Mouse (Mus musculus) hematopoietic stem cell, adult 5-6 weeks (primary cell): ENCODE data around the gene Kcnk16. TPM values are rescaled to one million over a fixed set of nuclear protein-coding genes. Genes with fewer than 3 reads are reported as not detected.

Experiments
- ATAC-seq, 2 experiments: fragments of 125-278 bp in 1 of 2; replicated peaks in 1 of 2; 2 replicates each; pipeline ENCODE4 v1.8.0; 2016 to 2017; ENCODE audit warnings: inconsistent platforms in 2 of 2, mild to moderate bottlenecking in 2 of 2, moderate number of reproducible peaks in 2 of 2, low read depth in 1 of 2, moderate TSS enrichment in 1 of 2; ENCODE audit not compliant: low FRiP score in 2 of 2, poor library complexity in 2 of 2, severe bottlenecking in 2 of 2, insufficient read depth in 1 of 2, low TSS enrichment in 1 of 2
- total RNA-seq: library from RNA; stranded (forward); fragments of 172-1452, 232-1000 nt; gene quantifications from 2 replicates; pipeline ENCODE4 v1.2.3, GENCODE M21; 2017

Gene Kcnk16
- total RNA-seq, 1 experiment from 2014 or later = not detected

DNA sequence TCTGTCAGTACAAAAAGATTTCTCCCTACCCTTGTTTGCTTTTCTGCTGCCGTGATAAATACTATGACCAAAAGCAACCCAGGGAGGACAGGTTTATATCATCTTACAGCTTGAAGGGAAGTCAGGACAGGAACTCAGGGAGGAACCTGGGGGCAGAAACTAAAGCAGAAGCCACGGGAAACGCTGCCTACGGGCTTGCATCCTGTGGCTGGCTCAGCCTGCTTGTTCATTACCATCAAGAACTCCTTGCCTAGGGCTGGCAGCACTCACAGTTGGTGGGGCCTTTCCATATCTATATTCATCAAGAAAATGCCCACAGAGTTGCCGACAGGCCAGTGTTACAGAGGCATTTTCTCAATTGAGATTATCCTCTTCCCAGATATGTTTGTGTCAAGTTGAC lies 53.2 kb downstream of the Kcnk16 start:
- ATAC-seq = peak; percentile 84 to 89

DNA sequence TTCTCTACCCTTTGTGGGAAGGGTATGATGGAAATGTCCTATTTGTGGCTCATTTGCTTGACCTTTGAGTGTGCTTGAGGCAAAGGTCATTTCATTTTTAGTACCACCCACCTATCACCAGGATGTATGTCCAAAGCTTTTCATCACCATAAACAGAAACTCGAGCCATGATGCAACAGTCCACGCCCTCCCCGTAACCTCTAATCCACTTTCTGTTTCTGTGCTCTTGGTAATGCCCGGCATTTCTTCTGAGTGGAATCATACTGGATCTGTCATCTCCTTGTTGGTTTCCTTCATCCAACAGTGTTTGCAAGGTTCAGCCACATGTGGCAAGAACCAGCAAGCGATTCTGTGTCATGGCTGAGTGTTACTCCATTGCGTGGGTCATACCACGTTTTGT lies 54.9 kb downstream of the Kcnk16 start:
- ATAC-seq = no peak

DNA sequence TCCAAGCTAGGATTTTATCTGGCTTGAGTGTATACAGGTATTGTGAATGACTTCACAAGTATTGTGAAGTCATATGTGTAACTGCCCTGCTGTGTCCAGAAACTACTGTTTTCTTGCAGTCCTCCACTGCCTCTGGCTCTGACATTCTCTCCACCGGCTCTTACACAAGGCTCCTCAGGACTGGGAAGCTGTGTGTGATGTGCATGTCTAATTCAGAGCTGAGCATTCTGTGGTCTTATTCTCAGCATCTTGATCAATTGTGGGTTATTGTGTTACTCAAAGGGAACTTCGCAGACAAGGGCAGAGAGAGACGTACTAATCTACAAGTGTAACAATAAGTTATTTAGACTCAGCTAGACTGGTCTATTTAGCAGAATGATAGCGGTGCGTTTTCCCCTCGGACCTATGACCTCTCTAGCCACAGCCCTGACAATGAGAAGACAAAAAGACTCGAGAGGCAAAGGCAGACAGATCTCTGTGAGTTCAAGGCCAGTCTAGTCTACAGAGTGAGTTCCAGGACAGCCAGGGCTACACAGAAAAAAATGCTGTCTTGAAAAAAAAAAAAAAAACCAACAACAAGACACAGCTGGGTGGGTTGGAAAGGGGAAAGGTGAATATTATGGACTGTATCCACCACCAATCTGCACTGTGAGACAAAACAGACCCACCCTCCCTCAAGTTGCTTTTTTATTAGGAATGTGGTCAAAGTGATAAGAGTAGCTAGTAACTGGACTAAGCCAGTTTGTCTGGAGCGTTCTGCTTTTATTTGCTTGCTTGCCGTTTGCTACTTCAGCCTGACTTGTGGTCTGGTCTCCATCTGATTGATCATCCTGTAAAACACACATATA lies 57.0 kb downstream of the Kcnk16 start:
- ATAC-seq = no peak

Other genes with a start within 250 kb of the Kcnk16 start
- gene Saysd1, start 130.7 kb downstream of the Kcnk16 start, total RNA-seq = 2.0 and 3.4 TPM in 2 replicates
- 18.8 and 23.6 TPM in 2 replicates for gene Kcnk5, start 87.4 kb downstream of the Kcnk16 start, total RNA-seq
- 10.2 and 24.5 TPM in 2 replicates for gene Nudt13, start 25.5 kb upstream of the Kcnk16 start, total RNA-seq
- gene Ecd, start 78.9 kb upstream of the Kcnk16 start, total RNA-seq = 59.0 and 79.5 TPM in 2 replicates
- gene Fam149b, start 79.0 kb upstream of the Kcnk16 start, total RNA-seq = 39.9 and 58.2 TPM in 2 replicates
- 248 and 261 TPM in 2 replicates for gene Dnajc9, start 119.7 kb upstream of the Kcnk16 start, total RNA-seq
- 28.2 and 43.8 TPM in 2 replicates for gene Mrps16, start 124.4 kb upstream of the Kcnk16 start, total RNA-seq
- 1.0 TPM in 1 of 2 replicates, not detected in the other for gene Cfap70, start 183.0 kb upstream of the Kcnk16 start, total RNA-seq
- 70.9 and 80.2 TPM in 2 replicates for gene Anxa7, start 210.9 kb upstream of the Kcnk16 start, total RNA-seq
- 1.4 TPM in 1 of 2 replicates, not detected in the other for gene Mss51, start 227.7 kb upstream of the Kcnk16 start, total RNA-seq